31 mouse cellular contexts compared by ENCODE assay signal in the genomic region with DNA sequence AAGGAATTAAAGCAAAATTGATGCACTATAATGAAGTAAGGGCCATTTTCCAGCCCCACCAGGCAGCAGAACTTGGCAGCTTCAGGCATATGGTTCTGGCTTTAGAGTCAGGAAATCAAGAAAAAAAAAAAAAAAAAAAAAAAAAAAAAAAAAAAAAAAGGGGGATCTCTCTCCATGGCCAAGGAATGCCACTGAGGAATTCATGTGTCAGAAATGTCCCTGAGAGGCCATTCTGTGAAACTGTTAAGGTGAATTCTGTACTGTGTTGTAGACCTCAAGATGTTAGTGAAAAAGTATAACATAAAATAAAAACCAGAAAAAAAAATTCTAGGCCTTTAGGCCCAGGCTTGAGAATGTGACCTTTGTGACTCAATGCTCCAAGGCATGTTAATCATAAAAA.
"Had no signal": no experiment of that assay in that cellular context is flagged by ENCODE, and none has a peak within 500 bp of the region (broad histone marks: within the 10 kb centered on the region; RNA-seq: fewer than 3 reads in every experiment).

No protein-coding gene starts in this region.

- H3K4me3 ChIP-seq: heart, embryonic 10.5 days; heart, embryonic 12.5 days; heart, embryonic 13.5 days; heart, embryonic 15.5 days; hindbrain, embryonic 10.5 days; hindbrain, embryonic 12.5 days; hindbrain, embryonic 13.5 days; hindbrain, embryonic 15.5 days; intestine, embryonic 15.5 days; kidney, embryonic 15.5 days; left cerebral cortex, adult 2 months had no signal

- H3K9me3 ChIP-seq: heart, embryonic 10.5 days; heart, embryonic 13.5 days; heart, embryonic 15.5 days; hindbrain, embryonic 10.5 days; hindbrain, embryonic 12.5 days; hindbrain, embryonic 13.5 days; hindbrain, embryonic 15.5 days; intestine, embryonic 15.5 days; kidney, embryonic 15.5 days had no signal

- H3K36me3 ChIP-seq: heart, embryonic 10.5 days; heart, embryonic 12.5 days; heart, embryonic 13.5 days; heart, embryonic 15.5 days; hindbrain, embryonic 10.5 days; hindbrain, embryonic 12.5 days; hindbrain, embryonic 13.5 days; hindbrain, embryonic 15.5 days; intestine, embryonic 15.5 days; kidney, embryonic 15.5 days had no signal

- H3K27ac ChIP-seq: heart, embryonic 10.5 days; heart, embryonic 13.5 days; heart, embryonic 15.5 days; hindbrain, embryonic 10.5 days; hindbrain, embryonic 12.5 days; hindbrain, embryonic 13.5 days; hindbrain, embryonic 14.5 days; hindbrain, embryonic 15.5 days; hindbrain, postnatal 0 days; intestine, embryonic 15.5 days; kidney, embryonic 15.5 days; kidney, postnatal 0 days; left cerebral cortex, adult 2 months had no signal

- DNase-seq: heart, postnatal 10 days; heart, postnatal 14 days; heart, postnatal 36 days; heart, postnatal 4 days; kidney, adult 11 months; kidney, adult 18-20 months; kidney, adult 2 months; kidney, adult 8-10 months; kidney, adult 9 months; kidney, postnatal 10 days; kidney, postnatal 14 days; kidney, postnatal 25 days; kidney, postnatal 36 days; kidney, postnatal 4 days; layer of hippocampus, adult 9-11 months; layer of hippocampus, postnatal 36 days had no signal

- H3K4me1 ChIP-seq: heart, embryonic 10.5 days; heart, embryonic 13.5 days; heart, embryonic 15.5 days; hindbrain, embryonic 10.5 days; hindbrain, embryonic 12.5 days; hindbrain, embryonic 13.5 days; hindbrain, embryonic 15.5 days; intestine, embryonic 15.5 days; kidney, embryonic 15.5 days had no signal

- H3K27me3 ChIP-seq: heart, embryonic 12.5 days; heart, embryonic 13.5 days; heart, embryonic 15.5 days; hindbrain, embryonic 12.5 days; hindbrain, embryonic 13.5 days; hindbrain, embryonic 15.5 days; intestine, embryonic 15.5 days; kidney, embryonic 15.5 days had no signal

- H3K9ac ChIP-seq: heart, embryonic 12.5 days; heart, embryonic 13.5 days; heart, embryonic 15.5 days; hindbrain, embryonic 12.5 days; hindbrain, embryonic 13.5 days; hindbrain, embryonic 14.5 days; hindbrain, embryonic 15.5 days; intestine, embryonic 15.5 days; kidney, embryonic 15.5 days had no signal

- H3K4me2 ChIP-seq: heart, embryonic 11.5 days; heart, embryonic 12.5 days; heart, embryonic 13.5 days; heart, embryonic 15.5 days; hindbrain, embryonic 12.5 days; hindbrain, embryonic 13.5 days; hindbrain, embryonic 14.5 days; hindbrain, embryonic 15.5 days; intestine, embryonic 15.5 days; kidney, embryonic 15.5 days had no signal
